Mouse (Mus musculus) 3T3-L1 (cell line): Measurements from ENCODE around the gene Deup1.

ENCODE experiments used
- DNase-seq: peaks from one replicate; pipeline ENCODE4 v3.0.0-alpha.2; 2015; ENCODE audit warnings: low read depth, low spot score

Gene Deup1

GRCm38 (mm10) chr9:15533336-15534070, 94.2 kb downstream of the Deup1 start:
- no peak for DNase-seq

GRCm38 (mm10) chr9:15531204-15531603, 96.5 kb downstream of the Deup1 start:
- no peak for DNase-seq

- no peak for DNase-seq
Observed at GRCm38 (mm10) chr9:15529965-15530320, 97.8 kb downstream of the Deup1 start.

- peak; percentile 3 for DNase-seq
Observed at GRCm38 (mm10) chr9:15529275-15529964, 98.3 kb downstream of the Deup1 start.

- no peak for DNase-seq
Observed at GRCm38 (mm10) chr9:15528368-15528767, 99.4 kb downstream of the Deup1 start.

- DNase-seq, result no peak
Observed at GRCm38 (mm10) chr9:15527846-15528245, 99.9 kb downstream of the Deup1 start.

- DNase-seq, result no peak
Observed at GRCm38 (mm10) chr9:15526539-15526938, 101.2 kb downstream of the Deup1 start.

GRCm38 (mm10) chr9:15525246-15525645, 102.5 kb downstream of the Deup1 start:
- DNase-seq, result no peak

- DNase-seq, result no peak
Observed at GRCm38 (mm10) chr9:15523646-15524045, 104.1 kb downstream of the Deup1 start.

- no peak for DNase-seq
Observed at GRCm38 (mm10) chr9:15522887-15523286, 104.8 kb downstream of the Deup1 start.

GRCm38 (mm10) chr9:15522348-15522747, 105.4 kb downstream of the Deup1 start:
- DNase-seq, result no peak

- no peak for DNase-seq
Observed at GRCm38 (mm10) chr9:15517979-15518378, 109.8 kb downstream of the Deup1 start.

- no peak for DNase-seq
Observed at GRCm38 (mm10) chr9:15516007-15516406, 111.7 kb downstream of the Deup1 start.

- no peak for DNase-seq
Observed at GRCm38 (mm10) chr9:15512918-15513317, 114.8 kb downstream of the Deup1 start.

- no peak for DNase-seq
Observed at GRCm38 (mm10) chr9:15510557-15511310, 117.0 kb downstream of the Deup1 start.
